Mouse (Mus musculus) small intestine, adult 2 months (tissue): Measurements from ENCODE around the gene Aktip. TPM values are rescaled to one million over a fixed set of nuclear protein-coding genes. Genes with fewer than 3 reads are reported as not detected.

Experiments
- H3K27ac ChIP-seq: fragments of 200-500 bp; 2 replicates; pipeline ENCODE4 v1.5.1; 2012; ENCODE audit warnings: low read depth, low read length, control low read depth, inconsistent platforms; ENCODE audit not compliant: insufficient read depth
- H3K27me3 ChIP-seq: fragments of 200-500 bp; 2 replicates; pipeline ENCODE4 v1.6.1; 2012; ENCODE audit warnings: mild to moderate bottlenecking, moderate library complexity, low read length, inconsistent platforms; ENCODE audit not compliant: control insufficient read depth, insufficient read depth
- H3K36me3 ChIP-seq: fragments of 200-500 bp; 2 replicates; pipeline ENCODE4 v1.6.1; 2012; ENCODE audit warnings: mild to moderate bottlenecking, low read length, control low read depth, inconsistent platforms; ENCODE audit not compliant: control insufficient read depth, insufficient read depth
- H3K4me1 ChIP-seq: fragments of 200-500 bp; 2 replicates; pipeline ENCODE4 v1.6.1; 2012; ENCODE audit warnings: low read length, inconsistent platforms, mixed read lengths; ENCODE audit not compliant: control insufficient read depth, insufficient read depth, insufficient read length
- H3K4me3 ChIP-seq: fragments of 200-500 bp; 2 replicates; pipeline ENCODE4 v1.5.1; 2012; ENCODE audit warnings: low read depth, mild to moderate bottlenecking, control low read depth, inconsistent platforms, low read length, moderate library complexity
- CTCF ChIP-seq: fragments of 200-500 bp; IDR thresholded peaks from 2 replicates; pipeline ENCODE4 v1.5.1; 2012; ENCODE audit warnings: low read depth, mild to moderate bottlenecking, control low read depth, inconsistent platforms, low read length, moderate library complexity, mixed read lengths; ENCODE audit not compliant: insufficient replicate concordance, insufficient read length; ENCODE audit errors: extremely low read depth
- POLR2A ChIP-seq: fragments of 200-500 bp; IDR thresholded peaks from 2 replicates; pipeline ENCODE4 v1.6.1; 2012; ENCODE audit warnings: low read depth, mild to moderate bottlenecking, control low read depth, inconsistent platforms, low read length, moderate library complexity
- WGBS: fragments of 180-500 bp; shearing (Covaris S2); methylation state at CpG from one replicate; pipeline ENCODE4 v1.1.7; 2018; 5-methylcytosine and 5-hydroxymethylcytosine counted together
- polyA plus RNA-seq: library from polyadenylated mRNA; depleted of rRNA; stranded (reverse); fragments of >200 nt; gene quantifications from 2 replicates; pipeline ENCODE4 v1.2.3, GENCODE M21; 2012

Gene Aktip
- polyA plus RNA-seq, 1 experiment, result 23.3 TPM

DNA sequence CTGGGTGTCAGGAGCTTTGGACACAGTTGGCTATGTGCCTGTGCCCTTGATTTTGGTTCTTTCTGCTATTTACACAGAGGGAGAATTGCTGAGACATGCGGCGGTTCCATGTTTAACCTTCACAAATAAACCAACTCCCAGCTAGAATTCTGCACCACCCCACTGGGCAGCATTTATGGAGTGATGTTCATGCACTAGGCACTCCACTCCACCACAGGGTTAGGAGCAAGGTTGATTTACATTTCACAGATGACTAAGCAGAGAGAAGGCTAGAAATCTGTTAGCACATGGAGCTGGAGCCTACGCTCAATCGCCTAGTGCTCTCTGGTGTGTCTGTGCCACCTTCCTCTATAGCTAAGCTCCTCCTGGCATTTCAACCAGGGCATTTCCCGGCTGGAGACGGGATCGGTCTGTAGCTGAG lies 27.7 kb upstream of the Aktip start:
- no peak overlapping the region for H3K4me3 ChIP-seq
- WGBS, result 86% methylated on average over 7 of the region's 7 CpGs
- H3K27me3 ChIP-seq, result no peaks in the 10 kb centered on the region
- H3K36me3 ChIP-seq, result 0 out of 2 replicates have a peak, but pooled peaks cover 1% of the 10 kb centered on the region
- TF ChIP-seq CTCF, result no peak
- no peak for TF ChIP-seq POLR2A
- H3K27ac ChIP-seq, result no peak overlapping the region
- H3K4me1 ChIP-seq, result no peaks in the 10 kb centered on the region

DNA sequence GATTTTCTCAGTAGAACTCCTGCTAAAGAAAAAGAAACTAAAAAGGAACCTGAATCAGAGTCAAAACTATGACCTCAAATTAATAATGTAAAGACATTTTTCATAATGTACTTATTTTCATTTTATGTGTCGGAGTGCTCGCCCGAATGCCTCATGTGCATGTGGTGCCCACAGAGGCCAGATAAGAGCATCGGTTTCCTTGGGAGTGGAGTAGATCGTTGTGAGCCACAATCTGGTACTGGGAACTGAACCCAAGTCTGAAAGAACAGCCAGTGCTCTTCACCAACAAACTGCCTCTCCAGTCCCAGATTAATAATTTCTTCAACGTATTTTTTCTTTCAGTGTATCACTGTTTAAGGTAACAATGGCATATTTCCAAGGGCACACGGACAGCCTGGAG lies 24.5 kb upstream of the Aktip start:
- H3K27me3 ChIP-seq, result no peaks in the 10 kb centered on the region

DNA sequence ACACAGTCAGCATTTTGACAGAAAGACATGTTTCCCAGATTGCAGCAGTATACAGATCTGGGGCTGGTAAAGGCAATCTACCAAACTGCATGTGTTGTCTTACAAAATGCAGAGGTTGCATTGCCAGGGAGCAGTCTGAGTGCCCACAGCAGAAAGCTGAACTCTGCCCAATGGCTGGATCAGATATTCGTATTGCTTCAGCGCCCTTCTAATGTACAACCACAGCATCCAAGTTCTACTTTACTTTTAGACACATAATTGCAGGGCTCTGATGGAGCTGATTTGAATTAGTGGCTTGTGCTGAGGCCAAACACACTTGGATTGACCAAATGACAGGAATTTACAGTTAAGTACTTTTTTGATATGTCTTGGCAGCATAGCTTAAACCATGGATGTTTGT lies 22.1 kb upstream of the Aktip start:
- no peak for TF ChIP-seq POLR2A
- TF ChIP-seq CTCF, result no peak
- Histone ChIP-seq H3K4me1 (no peaks in the 10 kb centered on the region), H3K36me3 (no peaks in the 10 kb centered on the region), H3K27me3 (no peaks in the 10 kb centered on the region), H3K4me3 (no peak overlapping the region), H3K27ac (no peak overlapping the region)
- 93% methylated on average over 2 of the region's 2 CpGs for WGBS

More for the DNA sequence above, 24.5 kb upstream of the Aktip start:
- TF ChIP-seq CTCF (no peak), POLR2A (no peak)
- Histone ChIP-seq H3K4me3 (no peak overlapping the region), H3K4me1 (no peaks in the 10 kb centered on the region), H3K27ac (no peak overlapping the region), H3K36me3 (no peaks in the 10 kb centered on the region)
- 91% methylated on average over 7 of the region's 7 CpGs for WGBS

DNA sequence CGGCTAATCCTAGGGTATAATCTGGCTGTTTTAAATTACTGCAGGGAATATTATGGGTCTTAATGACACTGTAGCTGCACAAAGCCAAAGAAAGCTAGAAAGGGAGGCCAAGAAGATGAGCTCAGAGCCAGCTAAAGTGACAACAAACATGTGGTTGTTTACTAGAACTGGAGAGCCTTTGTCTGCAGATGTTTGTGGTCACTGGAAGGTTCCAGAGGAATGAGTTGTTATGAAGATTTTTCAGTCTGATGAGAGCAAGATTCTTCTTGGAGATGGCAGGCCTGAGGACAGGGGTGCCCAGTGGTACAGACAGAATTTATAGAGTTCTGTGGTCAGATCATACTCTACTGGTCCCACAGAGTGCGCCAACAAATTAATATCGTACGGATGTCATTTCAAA lies 18.5 kb upstream of the Aktip start:
- H3K27ac ChIP-seq, result no peak overlapping the region
- no peaks in the 10 kb centered on the region for H3K27me3 ChIP-seq
- no peak overlapping the region for H3K4me3 ChIP-seq
- no peaks in the 10 kb centered on the region for H3K36me3 ChIP-seq
- no peak for TF ChIP-seq CTCF
- TF ChIP-seq POLR2A, result no peak
- 89% methylated on average over 4 of the region's 4 CpGs for WGBS
- no peaks in the 10 kb centered on the region for H3K4me1 ChIP-seq

DNA sequence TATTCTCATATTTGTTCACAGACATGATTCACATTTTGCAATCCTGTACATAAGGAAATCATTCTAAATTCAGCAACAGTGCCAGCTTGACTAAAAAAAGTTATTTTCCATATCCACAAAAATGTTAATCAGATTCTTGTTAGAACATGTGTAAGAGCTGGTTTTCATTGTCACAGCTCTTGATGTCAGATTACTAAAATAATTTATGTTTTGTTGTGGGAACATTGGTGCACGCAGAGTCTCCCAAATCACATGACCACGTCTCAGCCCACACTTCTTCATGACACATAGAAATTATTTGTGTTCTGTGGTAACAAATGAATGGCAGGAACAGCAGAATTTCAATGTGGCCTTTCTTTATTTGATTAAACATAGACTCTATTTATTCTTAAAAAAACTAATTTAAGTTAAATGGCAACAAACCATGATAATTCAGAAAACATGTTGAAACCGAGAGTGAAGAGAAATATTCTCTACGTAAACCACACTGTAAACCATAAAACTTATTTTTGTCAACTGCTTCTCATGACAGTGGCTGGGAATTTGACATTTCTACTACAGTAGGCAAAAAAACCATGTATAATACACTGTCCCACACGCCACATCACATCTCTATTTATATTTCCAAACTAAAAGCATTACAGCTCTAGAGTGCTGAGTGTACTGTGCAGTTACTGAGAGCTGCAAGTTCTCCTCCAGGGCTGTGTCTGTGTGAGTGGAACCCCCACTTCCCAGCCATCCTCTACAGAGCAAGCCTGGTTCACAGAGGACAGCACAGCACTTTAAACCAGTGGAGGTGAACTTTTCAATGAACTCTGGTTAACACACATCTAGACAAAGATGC lies 17.5 kb upstream of the Aktip start:
- TF ChIP-seq POLR2A (no peak), CTCF (no peak)
- Histone ChIP-seq H3K4me3 (no peak overlapping the region), H3K27me3 (no peaks in the 10 kb centered on the region), H3K4me1 (no peaks in the 10 kb centered on the region), H3K27ac (no peak overlapping the region), H3K36me3 (no peaks in the 10 kb centered on the region)
- whole genome bisulfite sequencing, result 91% methylated on average over 5 of the region's 5 CpGs

DNA sequence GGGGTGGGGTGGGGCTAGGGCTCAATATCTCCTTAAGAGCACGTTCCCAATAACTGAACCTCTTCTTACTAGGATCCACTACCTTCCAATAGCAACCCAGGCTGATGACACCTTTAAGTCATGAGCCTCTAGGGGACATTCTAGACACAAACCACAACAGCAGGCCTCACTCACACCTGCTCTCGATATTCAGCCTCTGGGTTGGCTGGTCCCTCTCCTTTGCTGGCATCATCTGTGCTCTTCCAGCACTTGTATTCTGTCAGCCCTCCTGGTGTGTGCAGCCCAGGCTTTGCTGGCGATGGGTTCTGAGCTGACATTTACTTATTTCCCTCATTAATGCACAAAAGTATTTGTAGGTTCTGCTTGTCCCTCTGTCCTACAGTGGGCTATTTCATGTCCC lies 14.5 kb upstream of the Aktip start:
- Histone ChIP-seq H3K36me3 (no peaks in the 10 kb centered on the region), H3K4me1 (no peaks in the 10 kb centered on the region), H3K4me3 (no peak overlapping the region), H3K27ac (no peak overlapping the region), H3K27me3 (no peaks in the 10 kb centered on the region)
- 77% methylated on average over 3 of the region's 3 CpGs for WGBS
- TF ChIP-seq CTCF (no peak), POLR2A (no peak)

DNA sequence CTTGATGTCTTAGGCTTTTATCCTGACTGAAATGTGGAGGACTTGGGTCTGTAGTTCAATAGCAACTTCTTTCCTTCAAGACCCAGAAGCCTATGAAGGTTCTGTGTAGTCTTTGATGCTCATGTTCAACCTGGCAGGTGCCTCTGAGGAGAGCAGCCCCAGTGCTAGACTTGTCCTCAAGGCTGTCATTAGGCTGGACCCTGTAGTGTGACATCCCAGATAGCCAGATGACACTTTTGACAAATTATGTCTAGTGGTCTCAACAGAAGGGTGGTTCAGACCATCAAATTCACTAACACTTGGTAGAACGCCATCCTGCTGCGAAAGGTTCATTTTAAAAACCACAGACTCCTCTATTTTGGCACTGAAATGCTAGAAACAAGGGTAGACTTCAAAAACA lies 13.2 kb upstream of the Aktip start:
- Histone ChIP-seq H3K4me1 (no peaks in the 10 kb centered on the region), H3K27me3 (no peaks in the 10 kb centered on the region), H3K27ac (no peak overlapping the region), H3K36me3 (no peaks in the 10 kb centered on the region), H3K4me3 (no peak overlapping the region)
- TF ChIP-seq CTCF (no peak), POLR2A (no peak)
- 85% methylated on average over 2 of the region's 2 CpGs for WGBS
